Mouse (Mus musculus) testis, adult 2 months (tissue): Measurements from ENCODE around the gene Olfr63. TPM values are rescaled to one million over a fixed set of nuclear protein-coding genes. Genes with fewer than 3 reads are reported as not detected.
"Not testable (repeated sequence)": the region's sequence is repeated elsewhere in the genome, so short reads cannot be mapped to it uniquely, and the experiment has no call there.

Experiments used
- H3K27ac ChIP-seq: fragments of 200-500 bp; 2 replicates; pipeline ENCODE4 v1.5.1; 2012; ENCODE audit warnings: low read depth, low read length; ENCODE audit not compliant: control insufficient read depth, insufficient read depth
- H3K27me3 ChIP-seq: fragments of 200-500 bp; 2 replicates; pipeline ENCODE4 v1.6.1; 2012; ENCODE audit warnings: mild to moderate bottlenecking, low read length, moderate library complexity; ENCODE audit not compliant: control insufficient read depth, insufficient read depth
- H3K36me3 ChIP-seq: fragments of 200-500 bp; 2 replicates; pipeline ENCODE4 v1.6.1; 2012; ENCODE audit warnings: mild to moderate bottlenecking, low read length; ENCODE audit not compliant: control insufficient read depth, insufficient read depth
- H3K4me1 ChIP-seq: fragments of 200-500 bp; 2 replicates; pipeline ENCODE4 v1.6.1; 2012; ENCODE audit warnings: low read length; ENCODE audit not compliant: control insufficient read depth, insufficient read depth
- H3K4me3 ChIP-seq: fragments of 200-500 bp; 2 replicates; pipeline ENCODE4 v1.5.1; 2012; ENCODE audit warnings: low read depth, mild to moderate bottlenecking, low read length, moderate library complexity, mixed read lengths; ENCODE audit not compliant: control insufficient read depth
- CTCF ChIP-seq: fragments of 200-500 bp; IDR thresholded peaks from 2 replicates; pipeline ENCODE4 v1.5.1; 2012; ENCODE audit warnings: low read depth, mild to moderate bottlenecking, inconsistent platforms, low read length, moderate library complexity; ENCODE audit not compliant: control insufficient read depth, insufficient read depth, insufficient replicate concordance
- POLR2A ChIP-seq: fragments of 200-500 bp; IDR thresholded peaks from 2 replicates; pipeline ENCODE4 v1.6.1; 2012; ENCODE audit warnings: low read depth, mild to moderate bottlenecking, inconsistent platforms, low read length, moderate library complexity; ENCODE audit not compliant: control insufficient read depth
- polyA plus RNA-seq: library from polyadenylated mRNA; depleted of rRNA; stranded (reverse); fragments of >200 nt; gene quantifications from 2 replicates; pipeline ENCODE4 v1.2.3, GENCODE M21; 2012; rRNA removed

Olfr63 gene
- not detected in 2 replicates for polyA plus RNA-seq

DNA sequence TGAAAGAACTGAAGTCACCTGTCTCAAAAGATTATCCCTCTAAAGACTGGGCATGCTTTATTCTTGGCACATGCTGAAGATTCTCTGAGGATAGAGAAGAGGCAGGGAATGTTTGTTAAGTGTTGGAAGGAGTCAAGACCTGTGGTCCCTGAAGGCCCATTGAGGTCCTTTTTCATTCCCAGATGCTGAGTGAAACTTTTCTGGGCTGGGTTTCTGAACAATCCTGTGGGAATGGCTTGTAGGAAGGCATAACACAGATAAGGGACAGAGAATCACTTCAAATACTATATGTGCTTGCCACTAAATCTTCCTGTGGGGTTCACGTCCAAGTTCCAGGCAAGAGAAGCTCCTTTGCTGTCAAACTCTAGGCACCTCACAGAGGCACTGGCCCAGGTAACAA is at the start of gene Olfr63:
Gene Olfr63 (plus strand): TSS at position 301 of the 400 bp plus-strand sequence.
- no peaks in the 10 kb centered on the region for H3K36me3 ChIP-seq
- H3K27me3 ChIP-seq, result no peaks in the 10 kb centered on the region
- TF ChIP-seq CTCF (no peak), POLR2A (no peak)
- H3K4me3 ChIP-seq, result no peak within 1 kb of the TSS
- H3K27ac ChIP-seq, result no peak within 1 kb of the TSS
- no peaks in the 10 kb centered on the region for H3K4me1 ChIP-seq

DNA sequence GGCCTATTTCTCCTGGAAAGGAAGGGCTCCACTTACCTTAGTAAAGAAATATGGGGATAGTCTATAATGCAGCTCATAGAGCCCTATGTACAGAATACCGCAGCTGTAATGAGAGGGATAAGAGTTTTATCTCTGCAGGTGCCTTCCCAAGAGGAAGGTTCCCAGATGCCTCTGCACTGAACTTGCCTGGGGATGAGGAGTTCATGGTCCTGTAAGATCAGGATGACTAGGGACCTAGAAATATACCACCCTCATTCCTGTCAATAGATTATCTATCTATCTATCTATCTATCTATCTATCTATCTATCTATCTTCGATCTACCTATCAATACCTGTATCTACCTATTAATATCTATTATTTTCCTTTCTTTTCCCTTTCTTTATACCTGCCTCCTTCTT is 42.9 kb upstream of the Olfr63 start, which contains the start of gene Olfr1564:
Gene Olfr1564 (minus strand): TSS at position 101 of the 400 bp plus-strand sequence.
- Histone ChIP-seq H3K27ac (no peak within 1 kb of the TSS), H3K36me3 (no peaks in the 10 kb centered on the region), H3K4me1 (no peaks in the 10 kb centered on the region), H3K27me3 (no peaks in the 10 kb centered on the region), H3K4me3 (no peak within 1 kb of the TSS)
- TF ChIP-seq POLR2A (no peak), CTCF (no peak)

DNA sequence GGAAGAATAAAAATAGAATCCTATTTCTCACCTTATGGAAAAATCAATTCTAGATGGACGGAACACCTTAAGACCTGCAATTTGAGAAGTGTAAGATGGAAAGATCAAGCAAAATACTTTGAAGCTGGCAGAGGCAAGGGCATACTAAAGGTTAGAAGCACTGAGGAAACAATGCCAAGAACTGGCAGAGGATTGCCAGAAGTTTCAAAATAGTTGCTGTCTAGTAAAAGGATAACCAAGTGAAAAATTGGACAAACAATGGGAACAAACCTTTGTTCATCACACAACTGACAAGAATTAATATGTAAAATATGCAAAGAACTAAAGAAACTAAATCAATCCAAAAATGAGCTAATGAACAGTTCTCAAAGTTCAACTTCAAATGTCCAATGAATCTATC is 27.8 kb upstream of the Olfr63 start:
- not testable (repeated sequence) for H3K27me3 ChIP-seq, H3K27ac ChIP-seq, H3K4me3 ChIP-seq, H3K36me3 ChIP-seq, H3K4me1 ChIP-seq

DNA sequence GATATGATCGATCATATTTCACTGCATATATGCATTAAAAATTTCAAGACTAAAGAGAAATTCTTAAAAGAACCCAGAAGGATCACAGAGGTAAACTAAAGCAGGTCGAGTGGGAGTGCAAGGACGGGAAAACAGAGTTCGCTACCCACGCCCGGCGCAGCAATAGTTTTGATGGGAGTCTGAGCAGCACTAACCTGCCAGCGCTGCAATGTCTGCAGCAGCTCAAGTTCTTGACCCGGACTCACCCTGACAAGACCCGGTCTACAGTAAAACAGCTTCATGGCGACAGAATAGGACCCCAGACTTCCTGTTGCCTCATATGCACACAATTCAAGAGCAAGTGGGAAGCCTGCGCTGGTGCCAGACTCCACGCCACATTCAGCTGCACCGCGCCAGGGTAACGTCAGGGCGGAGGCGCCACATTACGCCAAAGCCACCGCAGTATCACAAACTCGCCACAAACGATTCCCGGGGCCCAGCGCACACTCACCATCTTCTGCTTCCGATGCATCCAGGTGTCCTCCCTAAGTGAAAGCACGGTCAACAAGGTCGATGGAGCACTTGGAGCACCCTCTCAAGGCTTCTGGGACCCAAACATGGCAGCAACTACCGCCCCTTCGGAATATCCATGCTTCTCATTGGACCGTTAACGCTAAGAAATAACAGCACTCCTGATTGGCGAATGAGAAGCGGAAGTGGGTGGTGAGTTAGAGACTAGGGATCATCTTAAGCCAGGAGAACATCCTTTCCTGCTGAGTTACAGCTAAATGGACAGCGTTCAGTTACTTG is 9.8 kb upstream of the Olfr63 start, which contains the start of gene Zfp955a:
Gene Zfp955a (minus strand): TSS at position 616 of the 789 bp plus-strand sequence.
- H3K4me1 ChIP-seq, H3K27ac ChIP-seq, H3K36me3 ChIP-seq, H3K4me3 ChIP-seq, H3K27me3 ChIP-seq: not testable (repeated sequence)

DNA sequence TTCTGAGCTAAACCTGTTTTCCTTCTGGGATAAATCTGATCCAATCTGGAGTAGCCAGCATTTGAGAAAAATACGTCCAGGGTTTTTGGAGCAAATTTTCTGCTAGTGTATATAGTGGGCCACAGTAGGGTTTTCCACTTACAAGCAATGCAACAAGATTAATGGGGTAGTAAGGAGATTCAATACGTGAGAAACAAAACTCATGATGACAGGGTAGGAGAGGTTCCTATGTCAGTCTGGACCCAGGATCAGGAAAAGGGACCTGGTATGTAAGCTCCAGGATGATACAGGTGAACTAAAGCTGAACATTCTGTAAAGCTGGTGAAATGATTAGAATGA is 9.2 kb upstream of the Olfr63 start:
- H3K4me3 ChIP-seq, H3K4me1 ChIP-seq, H3K27me3 ChIP-seq: not testable (repeated sequence)

DNA sequence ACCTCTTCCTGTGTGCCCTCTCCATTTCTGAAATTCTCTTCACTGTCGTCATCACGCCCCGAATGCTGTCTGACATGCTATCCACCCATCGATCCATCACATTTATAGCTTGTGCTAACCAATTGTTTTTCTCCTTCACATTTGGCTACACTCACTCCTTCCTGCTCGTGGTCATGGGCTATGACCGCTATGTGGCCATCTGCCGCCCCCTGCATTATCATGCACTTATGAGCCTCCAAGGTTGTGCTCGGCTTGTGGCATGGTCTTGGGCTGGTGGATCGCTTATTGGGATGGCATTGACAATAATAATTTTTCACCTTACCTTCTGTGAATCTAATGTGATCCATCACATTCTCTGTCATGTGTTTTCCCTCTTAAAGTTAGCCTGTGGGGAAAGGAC is 4.4 kb downstream of the Olfr63 start:
- TF ChIP-seq CTCF (no peak), POLR2A (no peak)
- Histone ChIP-seq H3K27ac (no peak overlapping the region), H3K27me3 (no peaks in the 10 kb centered on the region), H3K4me1 (no peaks in the 10 kb centered on the region), H3K4me3 (no peak overlapping the region), H3K36me3 (no peaks in the 10 kb centered on the region)

More for the DNA sequence above, 9.2 kb upstream of the Olfr63 start:
- H3K36me3 ChIP-seq, H3K27ac ChIP-seq: not testable (repeated sequence)

DNA sequence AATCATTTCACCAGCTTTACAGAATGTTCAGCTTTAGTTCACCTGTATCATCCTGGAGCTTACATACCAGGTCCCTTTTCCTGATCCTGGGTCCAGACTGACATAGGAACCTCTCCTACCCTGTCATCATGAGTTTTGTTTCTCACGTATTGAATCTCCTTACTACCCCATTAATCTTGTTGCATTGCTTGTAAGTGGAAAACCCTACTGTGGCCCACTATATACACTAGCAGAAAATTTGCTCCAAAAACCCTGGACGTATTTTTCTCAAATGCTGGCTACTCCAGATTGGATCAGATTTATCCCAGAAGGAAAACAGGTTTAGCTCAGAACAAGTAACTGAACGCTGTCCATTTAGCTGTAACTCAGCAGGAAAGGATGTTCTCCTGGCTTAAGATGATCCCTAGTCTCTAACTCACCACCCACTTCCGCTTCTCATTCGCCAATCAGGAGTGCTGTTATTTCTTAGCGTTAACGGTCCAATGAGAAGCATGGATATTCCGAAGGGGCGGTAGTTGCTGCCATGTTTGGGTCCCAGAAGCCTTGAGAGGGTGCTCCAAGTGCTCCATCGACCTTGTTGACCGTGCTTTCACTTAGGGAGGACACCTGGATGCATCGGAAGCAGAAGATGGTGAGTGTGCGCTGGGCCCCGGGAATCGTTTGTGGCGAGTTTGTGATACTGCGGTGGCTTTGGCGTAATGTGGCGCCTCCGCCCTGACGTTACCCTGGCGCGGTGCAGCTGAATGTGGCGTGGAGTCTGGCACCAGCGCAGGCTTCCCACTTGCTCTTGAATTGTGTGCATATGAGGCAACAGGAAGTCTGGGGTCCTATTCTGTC is 24.8 kb downstream of the Olfr63 start, which contains the start of gene Zfp955b:
Gene Zfp955b (plus strand): TSS at position 506 of the 837 bp plus-strand sequence.
- not testable (repeated sequence) for H3K27me3 ChIP-seq, H3K27ac ChIP-seq, H3K4me3 ChIP-seq, H3K36me3 ChIP-seq, H3K4me1 ChIP-seq

DNA sequence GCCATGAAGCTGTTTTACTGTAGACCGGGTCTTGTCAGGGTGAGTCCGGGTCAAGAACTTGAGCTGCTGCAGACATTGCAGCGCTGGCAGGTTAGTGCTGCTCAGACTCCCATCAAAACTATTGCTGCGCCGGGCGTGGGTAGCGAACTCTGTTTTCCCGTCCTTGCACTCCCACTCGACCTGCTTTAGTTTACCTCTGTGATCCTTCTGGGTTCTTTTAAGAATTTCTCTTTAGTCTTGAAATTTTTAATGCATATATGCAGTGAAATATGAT is 25.3 kb downstream of the Olfr63 start:
- not testable (repeated sequence) for H3K27me3 ChIP-seq, H3K36me3 ChIP-seq, H3K4me3 ChIP-seq, H3K27ac ChIP-seq, H3K4me1 ChIP-seq

Other genes with a start within 250 kb of the Olfr63 start
- gene Zfp763, start 231.3 kb upstream of the Olfr63 start, polyA plus RNA-seq, result 0.90 and 1.8 TPM in 2 replicates
- gene 4921501E09Rik, start 196.6 kb upstream of the Olfr63 start, polyA plus RNA-seq, result 5.4 and 7.0 TPM in 2 replicates
- 1.6 and 2.6 TPM in 2 replicates for gene Zfp563, start 175.4 kb upstream of the Olfr63 start, polyA plus RNA-seq
- gene Morc2b, start 125.0 kb upstream of the Olfr63 start, polyA plus RNA-seq, result 43.9 and 48.7 TPM in 2 replicates
- not detected in 2 replicates for gene Olfr55, start 96.2 kb upstream of the Olfr63 start, polyA plus RNA-seq
- not detected in 2 replicates for gene Olfr239, start 73.4 kb upstream of the Olfr63 start, polyA plus RNA-seq
- 0.16 and 0.24 TPM in 2 replicates for gene Olfr1564, start 43.0 kb upstream of the Olfr63 start, polyA plus RNA-seq
- 1.6 and 2.2 TPM in 2 replicates for gene Zfp955a, start 9.5 kb upstream of the Olfr63 start, polyA plus RNA-seq
- gene Zfp955b, start 24.9 kb downstream of the Olfr63 start, polyA plus RNA-seq, result 2.3 and 2.5 TPM in 2 replicates
- 3.1 and 3.9 TPM in 2 replicates for gene Zfp81, start 94.2 kb downstream of the Olfr63 start, polyA plus RNA-seq
- 0.37 and 0.77 TPM in 2 replicates for gene Zfp101, start 130.0 kb downstream of the Olfr63 start, polyA plus RNA-seq
- 471 and 507 TPM in 2 replicates for gene Actl9, start 168.2 kb downstream of the Olfr63 start, polyA plus RNA-seq